Mouse (Mus musculus) urinary bladder, adult 2 months (tissue): Measurements from ENCODE around the gene Muc1. TPM values are rescaled to one million over a fixed set of nuclear protein-coding genes. Genes with fewer than 3 reads are reported as not detected.
A peak's percentile ranks its signal among the peaks of the same experiment; 100 is the strongest.

Experiments
- DNase-seq: peaks from one replicate; pipeline ENCODE4 v3.0.0; 2022; ENCODE audit warnings: low spot score
- polyA plus RNA-seq: library from polyadenylated mRNA; depleted of rRNA; stranded (reverse); fragments of >200 nt; gene quantifications from 2 replicates; pipeline ENCODE4 v1.2.3, GENCODE M21; 2012; rRNA removed

Gene Muc1
- polyA plus RNA-seq, 1 experiment: 1.2 TPM

DNA sequence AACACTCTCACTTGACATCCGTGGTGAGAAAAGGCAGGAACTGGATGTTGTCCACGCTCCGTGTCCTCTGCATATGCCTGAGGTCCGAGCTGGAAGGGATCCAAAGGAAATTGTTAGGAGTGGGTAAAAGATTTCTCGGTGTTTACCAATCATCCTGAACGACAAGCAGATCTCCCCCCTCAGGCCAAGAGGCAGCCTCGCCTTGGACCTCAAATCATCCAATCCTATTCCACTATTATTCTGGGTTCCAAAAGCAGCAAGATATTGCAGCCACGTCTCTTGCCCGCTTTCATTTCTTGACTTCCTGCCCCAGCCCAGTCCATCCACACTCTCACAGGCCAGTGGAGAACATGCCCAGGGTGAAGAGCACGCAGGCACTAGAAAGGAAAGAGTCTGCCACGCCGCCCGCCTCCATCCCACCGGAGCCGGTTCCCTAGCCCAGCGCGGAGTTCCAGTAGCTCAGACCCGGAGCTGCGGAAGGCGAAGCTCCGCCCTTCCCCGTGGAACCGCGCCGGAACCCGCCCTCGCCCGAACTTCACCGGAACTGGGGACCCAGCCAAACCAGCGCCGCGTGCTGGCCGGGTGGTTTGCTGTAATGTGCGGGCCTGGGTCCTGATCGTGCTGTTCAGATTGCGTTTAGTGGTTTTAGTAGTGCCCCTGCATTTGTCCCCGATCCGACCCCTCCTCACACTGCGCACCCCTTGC is 41.3 kb downstream of the Muc1 start, which contains the start of gene Slc50a1:
TSS of gene Slc50a1 (minus strand) at position 520 of the 705 bp plus-strand sequence.
- peak; percentile 72 for DNase-seq

DNA sequence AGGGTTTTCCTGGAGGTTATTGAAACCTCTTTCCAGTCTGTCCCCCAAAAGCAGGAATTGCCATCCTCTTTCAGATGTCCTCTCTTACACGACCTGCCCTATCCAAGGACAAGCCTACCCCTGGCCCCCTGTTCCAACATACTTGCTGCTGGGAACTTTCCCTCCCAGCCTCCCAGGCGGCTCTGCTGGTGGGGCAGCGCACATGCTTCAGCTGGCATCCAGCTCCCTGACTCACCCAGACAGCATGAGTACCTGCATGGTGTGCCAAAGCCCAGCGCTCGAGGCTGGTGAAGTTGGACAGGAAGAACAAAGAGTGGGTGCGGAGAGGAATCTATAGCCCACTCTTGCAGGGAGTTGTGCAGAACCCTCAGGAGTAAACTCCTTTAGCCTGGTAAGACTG is 42.0 kb downstream of the Muc1 start:
- DNase-seq: peak; percentile 42

DNA sequence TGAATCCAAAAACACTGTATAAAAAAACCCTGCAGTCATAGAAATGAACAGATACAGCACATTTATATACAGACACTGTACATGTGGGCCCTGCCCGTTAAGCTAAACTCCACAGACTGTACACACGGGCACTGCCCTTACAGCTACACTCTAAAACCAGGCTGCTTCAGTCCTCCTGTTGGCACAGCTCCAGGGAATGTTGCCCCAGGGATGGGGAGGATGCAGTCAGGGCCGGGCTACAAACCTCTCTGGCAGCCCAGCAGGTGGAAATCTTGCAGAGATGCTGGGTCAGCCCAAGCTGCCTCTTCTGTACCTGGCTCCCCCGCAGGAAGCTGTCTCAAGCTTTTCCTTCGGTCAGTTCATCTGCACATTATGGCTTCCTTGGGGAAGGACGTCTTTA is 42.9 kb downstream of the Muc1 start:
- DNase-seq: no peak

DNA sequence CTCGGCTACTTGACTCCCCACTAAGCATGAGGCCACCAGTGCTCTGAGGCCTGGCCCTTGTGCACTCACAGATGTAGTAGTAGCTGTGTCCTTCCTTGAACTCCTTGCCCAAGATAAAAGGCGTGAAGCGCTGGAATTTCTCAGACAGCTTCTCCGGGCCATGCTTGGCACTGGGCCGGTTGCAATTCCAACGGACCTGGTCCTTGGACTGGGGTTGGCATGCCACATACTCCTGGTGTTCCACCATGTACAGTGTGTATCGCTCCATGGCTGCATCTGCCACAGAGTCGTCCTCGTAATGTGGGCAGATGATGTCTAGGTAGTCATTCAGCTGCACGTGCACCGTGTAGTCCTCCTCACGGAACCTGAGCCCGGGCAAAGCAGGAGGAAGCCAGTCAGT is 47.2 kb downstream of the Muc1 start:
- DNase-seq: no peak

DNA sequence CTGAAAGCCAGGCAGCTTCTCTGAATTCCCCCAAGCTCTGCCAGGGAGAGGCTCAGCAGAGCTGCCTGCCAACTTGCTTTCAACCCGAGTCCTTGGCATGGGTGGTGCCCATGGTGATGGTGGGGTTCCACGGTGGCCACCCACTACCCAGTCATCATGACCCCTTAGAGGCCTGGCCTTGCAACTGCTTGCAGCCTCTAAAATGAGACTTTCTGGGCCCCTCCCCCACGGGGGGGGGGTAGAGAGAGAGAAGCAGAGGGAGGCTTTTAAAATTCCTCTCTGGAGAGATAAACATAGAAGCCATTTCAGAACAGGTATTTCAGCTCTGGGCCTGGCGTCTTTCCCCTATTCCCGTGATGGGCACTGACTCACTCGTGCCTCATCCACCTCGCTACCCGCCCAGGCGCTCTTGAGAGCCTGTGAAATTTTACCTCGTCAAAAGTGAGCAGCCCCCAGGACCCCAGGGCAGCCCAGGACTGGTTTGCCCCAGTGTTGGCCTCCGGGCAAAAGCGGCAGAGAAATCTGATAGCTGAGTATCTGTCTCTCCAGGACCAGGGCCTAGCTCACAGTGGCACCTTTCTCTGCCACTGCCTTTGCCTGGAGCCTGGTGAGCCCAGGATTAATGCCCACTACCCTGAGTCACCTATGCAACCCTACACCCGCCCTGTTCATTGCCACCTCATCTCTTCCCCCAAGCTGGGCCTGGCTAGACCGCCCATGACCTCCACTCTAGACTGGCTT is 48.6 kb downstream of the Muc1 start:
- DNase-seq: peak; percentile 55

DNA sequence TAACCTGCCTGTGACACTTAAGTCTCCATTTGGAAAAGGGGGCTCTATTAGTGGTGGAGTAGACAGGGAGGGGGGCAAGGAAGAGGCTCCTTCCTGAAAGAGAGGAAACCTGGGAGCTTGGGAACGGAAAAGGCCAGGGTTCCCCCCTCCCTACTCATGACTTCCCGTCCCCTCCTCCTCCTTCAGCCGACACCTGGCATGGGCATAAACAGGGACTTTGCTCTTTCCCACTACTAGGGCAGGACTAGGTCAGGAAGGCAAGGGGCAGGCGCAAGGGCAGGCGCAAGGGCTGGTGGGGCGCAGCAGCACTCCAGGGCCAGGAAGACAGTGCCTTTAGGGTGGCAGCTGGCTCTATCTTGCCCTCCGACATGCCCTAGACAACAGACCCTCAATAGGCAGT is 49.2 kb downstream of the Muc1 start:
- peak; percentile 47 for DNase-seq

DNA sequence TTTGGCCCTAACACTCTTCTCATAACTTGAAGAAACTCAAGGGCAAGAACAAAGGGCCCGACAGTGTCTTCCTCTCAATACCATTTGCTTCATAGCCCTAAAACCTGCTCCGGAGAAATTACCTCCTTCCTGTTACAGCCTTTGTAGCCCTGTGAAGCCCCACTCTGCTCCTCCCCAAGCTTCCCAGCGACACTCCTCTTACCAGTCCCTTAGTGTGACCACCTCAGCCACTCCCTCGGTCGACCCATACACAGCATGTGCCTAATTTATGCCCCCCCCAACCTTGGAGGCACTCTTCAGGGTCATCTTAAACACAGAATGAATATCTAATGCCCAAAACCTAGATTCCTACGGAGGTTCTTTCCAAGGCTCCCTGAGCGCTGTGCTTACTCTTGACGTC is 49.8 kb downstream of the Muc1 start:
- DNase-seq: no peak

DNA sequence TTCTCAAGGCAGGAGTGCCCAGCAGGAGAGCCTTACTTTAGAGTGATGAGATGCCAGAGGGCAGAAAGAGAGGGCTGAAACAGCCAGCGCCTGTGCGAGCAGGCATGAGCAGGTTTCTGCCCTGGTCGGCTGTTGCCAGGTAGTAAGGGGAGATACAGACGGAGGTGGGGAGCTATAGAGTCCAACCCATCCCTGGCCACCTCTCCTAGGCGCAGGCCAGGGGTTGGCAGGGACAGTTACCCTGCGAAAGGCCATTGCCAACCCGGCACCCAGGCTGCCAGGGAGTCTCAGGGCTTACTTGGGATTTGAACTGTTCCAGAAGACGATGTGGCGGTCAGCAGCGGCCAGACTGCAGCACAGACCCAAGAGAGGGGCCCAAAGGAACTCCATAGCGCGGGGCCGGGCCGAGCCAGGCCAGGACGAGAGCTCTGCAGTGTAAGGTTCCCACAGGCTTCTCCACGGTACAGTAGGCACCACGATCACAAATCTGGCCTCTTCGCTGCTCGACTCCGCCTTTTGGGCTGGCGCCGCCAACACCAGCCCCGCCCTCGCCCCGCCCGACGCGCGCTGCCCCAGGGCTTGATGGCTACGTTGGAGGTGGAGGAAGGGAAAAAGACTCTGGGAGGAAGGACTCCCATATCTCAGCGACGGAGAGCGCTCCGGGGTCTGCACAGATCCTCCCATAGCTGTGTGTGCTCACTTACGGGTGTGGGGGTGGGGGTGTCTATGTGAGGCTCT is 50.5 kb downstream of the Muc1 start:
- DNase-seq: peak; percentile 82

DNA sequence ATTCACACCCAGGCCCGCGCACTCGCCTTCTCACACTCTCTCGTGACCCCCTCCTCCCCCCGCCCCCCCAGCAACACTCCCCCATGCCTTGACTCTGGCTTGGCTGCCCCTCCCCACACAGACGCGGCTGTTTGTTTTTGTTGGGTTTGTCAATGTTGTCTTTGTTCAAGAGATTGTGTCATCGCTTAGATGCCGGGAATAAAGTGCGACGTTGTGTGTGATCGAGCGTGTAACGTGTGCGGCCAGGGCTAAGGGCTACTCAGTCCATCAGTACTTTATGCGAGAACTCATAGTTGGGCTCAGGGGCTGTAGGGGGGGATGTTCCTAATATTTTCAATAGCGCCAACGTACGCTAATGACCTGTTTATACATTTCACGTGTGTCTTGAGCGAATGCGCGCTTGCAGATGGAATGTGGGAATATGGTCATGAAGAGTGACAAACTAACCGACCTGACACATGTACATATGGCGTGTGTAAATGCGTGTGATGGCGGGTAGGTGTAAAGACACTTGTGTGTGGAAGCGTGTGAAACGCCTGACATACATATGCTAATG is 51.3 kb downstream of the Muc1 start:
- no peak for DNase-seq

DNA sequence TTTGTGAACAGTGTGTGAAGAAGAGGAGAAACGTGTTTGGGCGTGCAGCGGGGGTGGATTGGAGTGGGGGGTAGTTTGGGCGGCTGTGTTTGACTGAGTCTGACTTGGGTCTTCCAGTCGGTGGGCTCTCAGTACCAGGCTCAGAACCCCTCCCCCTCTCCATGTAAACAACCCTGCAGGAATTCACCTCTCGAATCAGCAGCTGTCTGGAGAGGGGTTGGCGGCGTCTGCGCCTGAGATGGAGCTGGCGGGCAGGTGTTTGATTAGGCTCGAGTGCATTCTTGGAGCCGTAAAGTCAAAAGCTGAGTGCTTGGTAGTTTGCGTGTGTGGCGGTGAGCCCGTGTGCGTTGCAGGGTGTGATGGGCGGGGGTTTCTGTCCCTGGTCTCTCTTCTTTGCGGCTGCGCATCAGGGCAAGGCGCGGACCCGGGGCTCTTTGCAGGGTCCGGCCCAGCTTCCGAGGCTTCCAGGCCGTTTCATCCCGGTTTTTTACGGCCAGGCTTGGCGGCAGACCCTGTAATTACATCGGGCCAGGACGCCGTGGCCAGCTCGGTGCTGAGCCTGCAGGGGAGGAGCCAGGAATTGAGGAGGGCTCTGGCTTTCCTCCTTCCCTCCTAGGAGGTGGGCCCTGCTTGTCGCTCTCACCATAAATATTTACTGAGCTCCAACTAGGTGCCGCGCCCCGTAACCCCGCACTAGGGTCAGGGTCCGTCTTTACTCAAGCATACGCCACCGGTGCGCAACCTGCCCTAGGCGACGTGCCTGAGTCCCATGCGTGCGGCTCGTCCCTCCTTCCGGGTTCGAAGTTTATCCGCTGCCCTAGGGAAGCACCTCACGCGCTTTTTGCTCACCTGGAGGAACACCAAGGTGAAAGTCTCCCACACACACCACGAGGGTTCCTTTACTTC is 52.0 kb downstream of the Muc1 start, which contains the start of gene Efna1:
TSS of gene Efna1 (minus strand) at position 537 of the 906 bp plus-strand sequence.
- DNase-seq: peak; percentile 56

DNA sequence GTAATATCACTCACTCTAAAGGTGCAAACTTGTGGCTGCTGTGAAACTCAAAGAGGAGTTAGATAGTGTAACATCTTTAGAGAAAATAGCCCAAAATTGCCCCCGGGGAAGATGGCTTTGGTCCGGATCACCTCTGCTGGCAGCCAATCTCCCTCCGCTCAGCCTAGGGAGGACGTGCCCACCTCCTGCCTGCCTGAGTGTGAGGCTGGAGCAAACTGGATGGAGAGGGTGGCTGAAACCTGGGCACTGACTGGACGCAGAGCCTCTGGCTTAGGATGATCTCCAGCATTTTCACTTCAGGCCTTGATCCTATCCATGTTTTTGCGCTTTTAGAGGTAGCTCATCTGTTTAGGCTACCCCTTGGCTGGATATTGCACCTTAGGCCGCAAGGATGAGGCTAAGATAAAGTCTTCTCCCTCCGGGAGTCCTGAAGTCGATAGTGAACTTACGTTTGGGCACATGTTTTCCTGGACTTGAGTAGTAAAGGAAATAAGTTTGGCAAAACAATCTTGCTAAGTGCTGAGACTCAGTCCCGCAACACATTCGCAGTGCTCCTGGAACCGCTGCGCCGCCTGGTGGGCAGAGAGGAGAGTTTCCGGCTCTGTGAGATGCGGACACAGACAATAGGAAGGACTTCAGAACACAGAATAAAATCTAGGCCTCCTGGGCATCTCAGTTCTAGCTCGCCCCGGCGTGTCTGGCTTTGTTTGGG is 52.9 kb downstream of the Muc1 start:
- peak; percentile 80 for DNase-seq

DNA sequence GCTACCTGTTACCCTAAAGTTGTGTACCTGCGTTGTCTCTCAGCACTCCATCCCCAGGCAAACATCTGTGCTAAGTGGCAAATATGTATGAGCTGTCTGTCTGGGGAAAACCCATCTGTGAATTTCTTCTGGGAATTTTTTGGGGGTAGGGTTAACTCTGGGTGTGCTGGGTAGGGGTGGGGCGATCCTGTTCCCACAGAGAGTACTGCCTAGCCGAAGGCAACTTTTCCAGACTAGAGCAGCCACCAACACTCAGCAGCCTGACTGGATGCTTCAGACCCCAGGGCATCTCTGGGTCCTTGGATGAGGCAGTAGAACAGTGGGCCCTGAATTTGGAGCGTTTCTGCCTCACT is 53.4 kb downstream of the Muc1 start:
- DNase-seq: no peak

Other genes with a start within 250 kb of the Muc1 start
- gene Rusc1, start 135.7 kb upstream of the Muc1 start, polyA plus RNA-seq: 45.9 and 51.5 TPM in 2 replicates
- gene Gm43738, start 128.0 kb upstream of the Muc1 start, polyA plus RNA-seq: not detected in 2 replicates
- 83.1 and 101 TPM in 2 replicates for gene Fdps, start 127.1 kb upstream of the Muc1 start, polyA plus RNA-seq
- not detected in 2 replicates for gene Pklr, start 92.9 kb upstream of the Muc1 start, polyA plus RNA-seq
- gene Hcn3, start 68.9 kb upstream of the Muc1 start, polyA plus RNA-seq: 0.44 and 0.49 TPM in 2 replicates
- gene Clk2, start 64.3 kb upstream of the Muc1 start, polyA plus RNA-seq: 73.9 and 89.8 TPM in 2 replicates
- gene Scamp3, start 51.6 kb upstream of the Muc1 start, polyA plus RNA-seq: 69.8 and 72.3 TPM in 2 replicates
- gene Fam189b, start 45.9 kb upstream of the Muc1 start, polyA plus RNA-seq: 32.9 and 42.3 TPM in 2 replicates
- gene Gba, start 26.1 kb upstream of the Muc1 start, polyA plus RNA-seq: 58.7 and 60.8 TPM in 2 replicates
- 59.3 and 69.8 TPM in 2 replicates for gene Thbs3, start 13.9 kb upstream of the Muc1 start, polyA plus RNA-seq
- gene Mtx1, start 2.0 kb upstream of the Muc1 start, polyA plus RNA-seq: 112 and 131 TPM in 2 replicates
- gene Krtcap2, start 16.9 kb downstream of the Muc1 start, polyA plus RNA-seq: 67.7 and 77.1 TPM in 2 replicates
- gene Trim46, start 17.3 kb downstream of the Muc1 start, polyA plus RNA-seq: 4.1 and 6.0 TPM in 2 replicates
- gene Dpm3, start 30.3 kb downstream of the Muc1 start, polyA plus RNA-seq: 200 and 251 TPM in 2 replicates
- 128 and 156 TPM in 2 replicates for gene Slc50a1, start 41.5 kb downstream of the Muc1 start, polyA plus RNA-seq
- gene Efna1, start 52.1 kb downstream of the Muc1 start, polyA plus RNA-seq: 41.8 and 43.5 TPM in 2 replicates
- gene Efna3, start 93.9 kb downstream of the Muc1 start, polyA plus RNA-seq: 0.36 and 0.55 TPM in 2 replicates
- gene Efna4, start 109.0 kb downstream of the Muc1 start, polyA plus RNA-seq: 3.4 and 3.7 TPM in 2 replicates
- 96.1 and 101 TPM in 2 replicates for gene Adam15, start 120.9 kb downstream of the Muc1 start, polyA plus RNA-seq
- gene Dcst2, start 132.9 kb downstream of the Muc1 start, polyA plus RNA-seq: 0.24 and 0.41 TPM in 2 replicates
- gene Dcst1, start 136.2 kb downstream of the Muc1 start, polyA plus RNA-seq: 0.07 and 0.33 TPM in 2 replicates
- gene Zbtb7b, start 165.7 kb downstream of the Muc1 start, polyA plus RNA-seq: 36.4 and 39.5 TPM in 2 replicates
- gene Lenep, start 173.7 kb downstream of the Muc1 start, polyA plus RNA-seq: 1.2 and 1.5 TPM in 2 replicates
- gene Flad1, start 182.8 kb downstream of the Muc1 start, polyA plus RNA-seq: 30.8 and 34.6 TPM in 2 replicates
- gene Cks1b, start 189.3 kb downstream of the Muc1 start, polyA plus RNA-seq: 21.7 and 29.6 TPM in 2 replicates
- 85.7 and 87.7 TPM in 2 replicates for gene Shc1, start 189.4 kb downstream of the Muc1 start, polyA plus RNA-seq
- gene Pygo2, start 201.2 kb downstream of the Muc1 start, polyA plus RNA-seq: 34.0 and 38.0 TPM in 2 replicates
- gene Pbxip1, start 207.6 kb downstream of the Muc1 start, polyA plus RNA-seq: 167 and 208 TPM in 2 replicates
- gene Pmvk, start 225.5 kb downstream of the Muc1 start, polyA plus RNA-seq: 21.5 and 23.3 TPM in 2 replicates